Mouse (Mus musculus) midbrain, embryonic 16.5 days (tissue): ENCODE results near the gene Nit1. TPM values are rescaled to one million over a fixed set of nuclear protein-coding genes. Genes with fewer than 3 reads are reported as not detected.
"Not testable (repeated sequence)": the region's sequence is repeated elsewhere in the genome, so short reads cannot be mapped to it uniquely, and the experiment has no call there.

Source experiments
- ATAC-seq: fragments of 200-750 bp; cut with Nextera tagmentation; 2 replicates; pipeline ENCODE4 v1.8.0; 2017; ENCODE audit warnings: moderate TSS enrichment
- H3K27ac ChIP-seq: fragments of 300-500 bp; sonication (generic); 2 replicates; pipeline ENCODE4 v1.5.1; 2014; ENCODE audit warnings: mild to moderate bottlenecking, low read length, mixed read lengths
- H3K27me3 ChIP-seq: fragments of 300-500 bp; sonication (generic); 2 replicates; pipeline ENCODE4 v1.6.1; 2014; ENCODE audit warnings: low read depth, low read length, mixed read lengths; ENCODE audit not compliant: control insufficient read depth, insufficient read depth
- H3K36me3 ChIP-seq: fragments of 300-500 bp; sonication (generic); 2 replicates; pipeline ENCODE4 v1.6.1; 2014; ENCODE audit warnings: mild to moderate bottlenecking, low read length, moderate library complexity, mixed read lengths; ENCODE audit not compliant: control insufficient read depth, insufficient read depth
- H3K4me1 ChIP-seq: fragments of 300-500 bp; sonication (generic); 2 replicates; pipeline ENCODE4 v1.6.1; 2014; ENCODE audit warnings: mild to moderate bottlenecking, low read length, mixed read lengths; ENCODE audit not compliant: control insufficient read depth, insufficient read depth
- H3K4me2 ChIP-seq: fragments of 300-500 bp; sonication (generic); 2 replicates; pipeline ENCODE4 v1.6.1; 2014; ENCODE audit warnings: mild to moderate bottlenecking, low read length, mixed read lengths
- H3K4me3 ChIP-seq: fragments of 300-500 bp; sonication (generic); 2 replicates; pipeline ENCODE4 v1.5.1; 2014; ENCODE audit warnings: low read depth, mild to moderate bottlenecking, low read length, moderate library complexity, mixed read lengths
- H3K9ac ChIP-seq: fragments of 300-500 bp; sonication (generic); 2 replicates; pipeline ENCODE4 v1.6.1; 2014; ENCODE audit warnings: low read depth, low read length, mixed read lengths
- H3K9me3 ChIP-seq: fragments of 300-500 bp; sonication (generic); replicated peaks from 2 replicates; pipeline ENCODE4 v1.6.1; 2014; ENCODE audit warnings: mild to moderate bottlenecking, low read length, mixed read lengths; ENCODE audit not compliant: control insufficient read depth, poor library complexity, severe bottlenecking
- WGBS: fragments of 180-500 bp; shearing (Covaris S2); extraction: QIAGEN DNeasy Blood & Tissue Kit; methylation state at CpG from one replicate; pipeline ENCODE4 v1.1.7; 2014; 5-methylcytosine and 5-hydroxymethylcytosine counted together
- polyA plus RNA-seq: library from polyadenylated mRNA; unstranded; fragments of >200 nt; fragmentation: Nextera tagmentation; extraction: Ambion mirVana; gene quantifications from 2 replicates; pipeline ENCODE4 v1.2.1, GENCODE M21; 2015

Nit1 gene
- polyA plus RNA-seq, 1 experiment from 2014 or later: 53.8 TPM

DNA sequence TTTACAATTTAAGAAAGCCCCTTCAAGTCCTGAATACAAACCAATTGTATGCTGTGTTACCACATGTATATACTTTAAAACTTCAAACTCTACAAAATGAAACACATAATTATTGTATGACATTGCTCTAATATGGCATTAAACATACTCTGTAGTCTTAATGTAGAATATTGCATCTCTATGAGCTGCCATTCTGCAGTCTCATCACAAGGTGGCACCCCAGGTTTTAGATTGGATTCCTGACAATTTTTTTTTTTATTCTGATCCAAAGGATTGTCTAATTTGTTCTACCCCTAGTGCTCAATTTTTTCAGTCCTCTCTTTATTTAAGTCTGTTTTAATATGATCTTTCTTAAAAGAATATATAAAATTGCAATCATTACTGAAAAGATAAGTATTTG is 24.0 kb downstream of the Nit1 start:
- H3K4me1 ChIP-seq: peaks cover 2% of the 10 kb centered on the region; the same call in 1 of the 2 replicates
- no peak overlapping the region for H3K27ac ChIP-seq
- ATAC-seq: no peak
- no peaks in the 10 kb centered on the region for H3K9me3 ChIP-seq
- H3K4me2 ChIP-seq: no peak overlapping the region
- no peak overlapping the region for H3K9ac ChIP-seq
- H3K4me3 ChIP-seq: no peak overlapping the region
- H3K36me3 ChIP-seq: no peaks in the 10 kb centered on the region
- no peaks in the 10 kb centered on the region for H3K27me3 ChIP-seq

DNA sequence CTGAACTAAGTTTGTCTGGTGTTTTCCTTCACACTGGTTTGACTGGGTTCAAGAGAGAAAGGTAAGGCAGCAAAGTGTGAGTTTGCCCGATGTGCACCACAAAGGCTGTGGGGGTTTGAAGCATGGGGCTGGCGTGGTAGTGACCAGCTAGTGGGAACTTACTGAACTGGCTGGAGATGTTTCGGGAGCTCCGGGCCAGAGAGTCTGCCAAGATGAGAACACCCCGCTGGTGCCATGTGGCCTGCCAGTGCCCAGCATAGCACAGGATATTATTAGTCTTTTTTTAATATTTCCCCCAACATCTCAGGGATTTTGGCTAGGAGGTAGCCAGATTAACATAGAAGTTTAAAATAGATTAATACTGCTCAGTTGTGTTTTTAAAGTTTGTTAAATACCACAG is 25.3 kb downstream of the Nit1 start:
- ATAC-seq: no peak
- H3K4me3 ChIP-seq: no peak overlapping the region
- H3K4me1 ChIP-seq: no peaks in the 10 kb centered on the region
- no peaks in the 10 kb centered on the region for H3K27me3 ChIP-seq
- no peak overlapping the region for H3K27ac ChIP-seq
- WGBS: 16% methylated on average over 5 of the region's 5 CpGs
- H3K9ac ChIP-seq: no peak overlapping the region
- no peak overlapping the region for H3K4me2 ChIP-seq
- H3K36me3 ChIP-seq: no peaks in the 10 kb centered on the region
- H3K9me3 ChIP-seq: no peaks in the 10 kb centered on the region

DNA sequence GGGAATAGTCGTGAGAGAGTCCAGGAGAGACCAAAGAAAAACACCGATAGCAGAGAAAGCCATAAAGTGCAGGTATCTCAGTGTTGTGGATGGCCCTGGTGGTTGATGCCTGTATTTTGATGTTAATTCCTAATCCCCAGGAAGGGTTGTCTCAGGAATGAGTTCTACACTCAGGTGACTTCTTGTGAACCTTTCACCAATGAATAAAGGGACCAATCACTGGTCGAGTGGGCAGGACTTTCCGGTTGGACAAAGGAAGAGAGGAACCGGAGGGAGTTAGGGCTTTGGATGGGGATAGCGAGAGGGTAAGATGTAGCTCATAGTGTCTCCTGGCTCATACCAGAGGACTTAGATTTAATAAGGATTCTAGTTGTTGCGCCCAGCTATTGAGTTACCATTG is 25.7 kb downstream of the Nit1 start:
- H3K9ac ChIP-seq: no peak overlapping the region
- no peak overlapping the region for H3K4me3 ChIP-seq
- H3K4me2 ChIP-seq: no peak overlapping the region
- H3K27me3 ChIP-seq: no peaks in the 10 kb centered on the region
- H3K9me3 ChIP-seq: no peaks in the 10 kb centered on the region
- WGBS: 6% methylated on average over 7 of the region's 7 CpGs
- no peak for ATAC-seq
- H3K27ac ChIP-seq: no peak overlapping the region
- H3K4me1 ChIP-seq: no peaks in the 10 kb centered on the region
- H3K36me3 ChIP-seq: no peaks in the 10 kb centered on the region

DNA sequence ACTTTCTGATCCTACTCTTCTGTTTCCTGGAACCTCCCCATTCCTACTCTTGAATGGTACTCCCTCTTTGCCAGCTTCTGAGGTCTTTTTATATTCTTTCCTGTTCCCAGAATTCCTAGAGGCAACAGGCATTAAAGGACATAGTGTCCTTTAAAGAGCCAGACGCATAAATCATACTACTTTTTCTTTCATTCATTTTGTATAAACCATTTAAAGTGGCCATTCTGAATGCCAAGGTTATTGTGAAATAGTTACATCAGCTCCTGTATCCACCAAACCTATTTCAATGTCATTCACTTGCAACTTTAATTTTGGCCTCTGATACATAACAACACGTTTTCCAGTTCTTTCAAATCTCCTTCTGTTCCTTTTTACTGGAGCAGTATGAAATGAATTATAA is 36.1 kb downstream of the Nit1 start:
- H3K27ac ChIP-seq: no peak overlapping the region
- no peaks in the 10 kb centered on the region for H3K4me1 ChIP-seq
- no peak overlapping the region for H3K9ac ChIP-seq
- H3K27me3 ChIP-seq: no peaks in the 10 kb centered on the region
- 65% methylated on average over 2 of the region's 2 CpGs for WGBS
- no peak for ATAC-seq
- H3K9me3 ChIP-seq: no peaks in the 10 kb centered on the region
- H3K4me3 ChIP-seq: no peak overlapping the region
- H3K36me3 ChIP-seq: no peaks in the 10 kb centered on the region
- no peak overlapping the region for H3K4me2 ChIP-seq

DNA sequence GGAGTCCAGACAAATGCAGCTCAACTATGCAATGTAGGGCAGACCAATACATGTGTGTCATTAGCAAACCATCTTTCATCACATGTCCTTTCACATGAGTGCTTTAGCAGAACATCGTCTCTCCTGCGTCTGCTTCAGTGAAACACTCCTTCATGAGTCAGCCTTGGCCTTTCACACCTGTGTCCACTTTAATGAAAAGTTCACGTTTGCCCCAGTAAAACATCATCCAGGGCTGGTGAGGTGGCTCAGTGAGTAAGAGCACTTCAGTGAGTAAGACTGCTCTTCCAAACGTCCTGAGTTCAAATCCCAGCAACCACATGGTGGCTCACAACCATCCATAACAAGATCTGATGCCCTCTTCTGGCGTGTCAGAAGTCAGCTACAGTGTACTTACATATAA is 39.3 kb downstream of the Nit1 start:
- H3K9ac ChIP-seq, H3K27me3 ChIP-seq, H3K4me1 ChIP-seq, H3K27ac ChIP-seq, H3K9me3 ChIP-seq, ATAC-seq, H3K4me3 ChIP-seq, H3K36me3 ChIP-seq, H3K4me2 ChIP-seq: not testable (repeated sequence)
- 68% methylated on average over 5 of the region's 5 CpGs for WGBS

DNA sequence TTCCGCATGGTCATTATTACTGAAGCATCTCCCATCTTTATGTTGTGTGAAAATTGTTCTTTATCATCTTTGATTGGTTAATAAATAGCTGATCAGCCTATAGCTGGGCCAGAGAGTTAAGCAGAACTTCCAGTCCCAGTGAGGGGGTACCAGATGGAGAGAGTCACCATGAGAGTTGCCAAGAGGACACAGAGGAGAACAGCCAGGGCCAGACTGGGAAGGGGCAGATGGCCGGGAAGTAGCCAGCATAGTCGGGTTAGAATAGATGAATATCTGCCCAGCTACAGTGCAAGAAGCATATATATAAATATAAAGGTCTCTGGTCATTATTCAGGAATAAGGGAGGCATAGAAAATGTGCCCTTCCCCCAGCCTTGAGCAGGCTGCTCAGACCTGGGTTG is 47.2 kb downstream of the Nit1 start:
- Histone ChIP-seq H3K4me2 (no peak overlapping the region), H3K36me3 (no peaks in the 10 kb centered on the region), H3K9me3 (no peaks in the 10 kb centered on the region), H3K9ac (no peak overlapping the region), H3K27me3 (peaks cover 11% of the 10 kb centered on the region), H3K4me3 (no peak overlapping the region), H3K4me1 (peaks cover 11% of the 10 kb centered on the region), H3K27ac (no peak overlapping the region)
- WGBS: 67% methylated on average over 3 of the region's 3 CpGs
- ATAC-seq: no peak

DNA sequence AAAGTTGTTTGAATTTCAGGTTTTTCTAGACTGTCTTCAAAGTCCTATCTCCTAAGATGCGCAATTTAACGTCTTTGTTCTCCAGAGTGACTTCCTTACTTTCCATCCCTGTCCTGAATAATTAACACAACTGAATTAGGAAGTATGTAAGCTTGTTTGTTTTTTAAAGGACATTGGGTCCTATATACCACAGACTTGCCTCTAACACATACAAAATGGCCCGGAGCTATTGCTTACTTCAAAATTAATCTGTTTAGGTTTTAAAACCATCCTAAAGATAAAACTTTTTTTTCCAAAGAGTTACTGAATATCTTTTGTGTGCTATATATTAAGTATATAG is 50.4 kb downstream of the Nit1 start:
- peaks cover 11% of the 10 kb centered on the region for H3K27me3 ChIP-seq
- peak overlapping the region; percentile 94 for H3K27ac ChIP-seq
- ATAC-seq: peak; percentile 33
- peak overlapping the region; percentile 68 for H3K4me3 ChIP-seq
- WGBS: 15% methylated on average over 3 of the region's 3 CpGs
- H3K4me2 ChIP-seq: peak overlapping the region; percentile 59
- no peaks in the 10 kb centered on the region for H3K9me3 ChIP-seq
- peak overlapping the region; percentile 77; the same call in 1 of the 2 replicates for H3K9ac ChIP-seq
- peaks cover 12% of the 10 kb centered on the region for H3K4me1 ChIP-seq
- no peaks in the 10 kb centered on the region for H3K36me3 ChIP-seq

DNA sequence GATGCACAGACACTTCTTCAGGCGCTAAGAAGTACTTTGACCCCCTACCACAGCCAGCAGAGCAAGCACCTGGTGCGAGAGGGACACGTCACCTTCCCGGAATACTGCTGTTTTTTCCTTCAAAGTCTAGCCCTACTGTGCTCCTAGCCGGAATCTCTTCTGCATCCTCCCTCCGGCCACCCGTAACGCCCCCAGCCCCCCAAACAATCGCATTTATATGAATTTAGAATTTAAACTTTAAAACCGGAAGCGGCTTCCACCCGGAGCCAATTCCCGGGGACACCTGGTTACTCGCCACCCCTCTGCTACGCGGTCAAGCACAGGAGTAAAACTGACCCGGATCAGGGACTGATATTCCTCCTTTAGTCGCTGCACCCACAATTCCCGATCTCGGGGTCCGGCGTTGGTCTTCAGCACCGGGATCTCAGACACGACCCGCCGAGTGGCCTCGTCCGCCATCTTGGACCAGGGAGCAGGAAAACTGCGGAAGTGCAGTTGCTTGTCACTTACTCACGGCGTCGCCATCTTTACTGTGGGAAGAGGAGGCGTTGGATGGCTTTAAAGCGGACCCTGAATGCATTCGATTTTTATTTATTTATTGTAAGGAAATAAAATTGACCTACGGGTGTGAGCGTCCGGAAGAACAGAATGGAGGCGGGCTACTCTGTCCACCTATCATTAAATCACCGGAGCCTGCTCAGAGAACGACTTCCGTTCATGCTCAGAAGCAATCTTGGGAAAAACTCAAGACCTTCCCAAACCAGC is 51.0 kb downstream of the Nit1 start, which contains the start of gene Ufc1:
Gene Ufc1, minus strand, starts transcription at position 727 of the 765 bp plus-strand sequence.
- H3K4me2 ChIP-seq: peak within 1 kb of the TSS; percentile 69
- H3K4me3 ChIP-seq: peak within 1 kb of the TSS; percentile 68
- ATAC-seq: peak; percentile 88
- H3K9me3 ChIP-seq: no peaks in the 10 kb centered on the region
- H3K27ac ChIP-seq: peak within 1 kb of the TSS; percentile 94
- whole genome bisulfite sequencing: under 1% methylated on average over 42 of the region's 42 CpGs
- H3K4me1 ChIP-seq: peaks cover 12% of the 10 kb centered on the region
- H3K9ac ChIP-seq: peak within 1 kb of the TSS; percentile 77
- H3K27me3 ChIP-seq: peaks cover 11% of the 10 kb centered on the region
- no peaks in the 10 kb centered on the region for H3K36me3 ChIP-seq

DNA sequence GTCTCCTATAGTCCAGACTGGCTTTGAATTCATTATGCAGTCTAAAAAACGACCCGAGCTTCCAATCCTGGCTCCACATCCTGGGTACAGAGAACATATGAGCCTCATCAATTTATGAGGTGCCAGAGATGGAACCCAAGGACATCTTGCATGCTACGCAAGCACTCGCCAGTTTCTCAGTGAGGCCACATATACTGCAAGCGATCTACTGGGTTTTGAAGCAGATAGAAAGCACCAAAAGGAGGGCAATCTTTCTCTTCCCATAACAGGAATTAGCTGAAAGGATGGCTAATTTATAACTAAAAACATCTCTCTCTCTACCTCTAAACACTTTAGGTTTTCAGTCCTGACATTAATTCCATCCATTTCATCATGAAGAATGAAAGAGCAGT is 51.5 kb downstream of the Nit1 start:
- Histone ChIP-seq H3K4me2 (peak overlapping the region; percentile 69), H3K4me1 (peaks cover 12% of the 10 kb centered on the region), H3K36me3 (no peaks in the 10 kb centered on the region; the same call in 1 of the 2 replicates), H3K27me3 (peaks cover 11% of the 10 kb centered on the region), H3K9me3 (no peaks in the 10 kb centered on the region), H3K4me3 (peak overlapping the region; percentile 68), H3K27ac (peak overlapping the region; percentile 94), H3K9ac (peak overlapping the region; percentile 77)
- no peak for ATAC-seq
- 33% methylated on average over 5 of the region's 5 CpGs for WGBS
